ENCODE assay signal across 8 mouse cellular contexts in genomic region chr11:120713580-120714518, GRCm38 (mm10). TPM values are rescaled to one million over a fixed set of nuclear protein-coding genes. Genes with fewer than 3 reads are reported as not detected.
DNase-seq lines count a peak whose midpoint lies in the region; ATAC-seq lines count a peak whose summit lies in the region.

TSS of gene Cenpx (minus strand) at chr11:120713738.
TSS of gene Lrrc45 (plus strand) at chr11:120713925.

- H3K4me3 ChIP-seq in intestine, embryonic 14.5 days (ENCODE audit: low read depth, low read length), result peak within 1 kb of the TSS; percentile 73

- no peaks in the 10 kb centered on the region for H3K27me3 ChIP-seq in intestine, embryonic 14.5 days (replicated peaks; ENCODE audit: control insufficient read depth, insufficient read depth, low read length)

- 2% methylated on average over 53 of the region's 53 CpGs for WGBS in intestine, embryonic 14.5 days

- intact Hi-C loops in left cerebral cortex, postnatal 14 days (cut with DNase I), result loop anchor here (2.0 to 5.0 kb wide), 2 partner anchors 55 to 87 kb away; partner anchors contain the start of gene Sirt7

- peak; percentile 85 to 86 for DNase-seq in adrenal gland, adult 18-20 months (ENCODE audit: low spot score in 2 of 2)
- peak; percentile 100 for DNase-seq in embryo, embryonic 11 days
- DNase-seq in gastrocnemius, postnatal 25 days, result peak; percentile 98
- no peak for DNase-seq in intestine, embryonic 14.5 days (ENCODE audit: low spot score)
- peak; percentile 98 to 99 for DNase-seq in left cerebral cortex, postnatal 14 days (ENCODE audit: low spot score in 2 of 2)
- peak; percentile 99 for DNase-seq in mesoderm, embryonic 11.5 days (ENCODE audit: low read depth, low spot score)
- DNase-seq in right cerebral cortex, postnatal 36 days (ENCODE audit: low spot score in 2 of 2), result peak; percentile 97 to 99
- DNase-seq in yolk sac, embryonic 10.5 days (ENCODE audit: low spot score), result peak; percentile 99

- H3K9me3 ChIP-seq in intestine, embryonic 14.5 days (ENCODE audit: control insufficient read depth, low read length), result no peaks in the 10 kb centered on the region

- H3K27ac ChIP-seq in intestine, embryonic 14.5 days (ENCODE audit: low read depth), result peak within 1 kb of the TSS; percentile 22

- peak within 1 kb of the TSS; percentile 68 for H3K4me2 ChIP-seq in intestine, embryonic 14.5 days (ENCODE audit: low read length)

- H3K36me3 ChIP-seq in intestine, embryonic 14.5 days (ENCODE audit: control insufficient read depth, insufficient read depth, low read length), result peaks cover 49% of the 10 kb centered on the region

- peaks cover 15% of the 10 kb centered on the region for H3K4me1 ChIP-seq in intestine, embryonic 14.5 days (replicated peaks; ENCODE audit: control insufficient read depth, insufficient read depth, low read length)

- peak within 1 kb of the TSS; percentile 64 for H3K9ac ChIP-seq in intestine, embryonic 14.5 days (ENCODE audit: low read length)

- peak; percentile 92 for ATAC-seq in intestine, embryonic 14.5 days (replicated peaks; ENCODE audit: low FRiP score, low TSS enrichment, low read depth)

RNA-seq across cellular contexts. Expression of gene Cenpx, which starts in this region (rescaled TPM):
- total RNA-seq in adrenal gland, adult 18-20 months (2021), result 10 to 100 TPM; 46.3 to 52.8 TPM
- total RNA-seq in gastrocnemius, postnatal 25 days (2021), result 10 to 100 TPM; 25.4 to 32.7 TPM
- polyA plus RNA-seq in intestine, embryonic 14.5 days (2014; fragmentation: Nextera tagmentation; extraction: Ambion mirVana), result 178 TPM in 2 replicates
- total RNA-seq in left cerebral cortex, postnatal 14 days (2021), result 10 to 100 TPM; 26.8 to 30.2 TPM

RNA-seq across cellular contexts. Expression of gene Lrrc45, which starts in this region (rescaled TPM):
- total RNA-seq in adrenal gland, adult 18-20 months (2021), result 10 to 100 TPM; 24.6 to 30.3 TPM
- total RNA-seq in gastrocnemius, postnatal 25 days (2021), result 1 to 10 TPM; 4.0 to 4.3 TPM
- 42.8 and 44.9 TPM in 2 replicates for polyA plus RNA-seq in intestine, embryonic 14.5 days (2014; fragmentation: Nextera tagmentation; extraction: Ambion mirVana)
- total RNA-seq in left cerebral cortex, postnatal 14 days (2021), result 10 to 100 TPM; 57.2 to 60.1 TPM

Comparison
In these comparisons a context has a peak if more than half of its experiments do, and no peak if none do; other contexts are left out.
1. RNA of gene Lrrc45 (total RNA-seq): 57.2 to 60.1 TPM in left cerebral cortex, postnatal 14 days and 24.6 to 30.3 TPM in adrenal gland, adult 18-20 months; 4.0 to 4.3 TPM in gastrocnemius, postnatal 25 days; every median in the first group is over 4 times any median in the second.